Mouse (Mus musculus) adrenal gland, postnatal 4 days (tissue): ENCODE measurements around the gene Ptprg. TPM values are rescaled to one million over a fixed set of nuclear protein-coding genes. Genes with fewer than 3 reads are reported as not detected.
"Not testable (repeated sequence)": the region's sequence is repeated elsewhere in the genome, so short reads cannot be mapped to it uniquely, and the experiment has no call there.

Experiments
- DNase-seq, 2 experiments: peaks; one replicate each; pipeline ENCODE4 v3.0.0; 2021 to 2022; ENCODE audit warnings: low spot score in 2 of 2, mixed read lengths in 2 of 2
- total RNA-seq, 2 experiments: library from RNA; stranded (reverse); gene quantifications; 2 replicates each; pipeline ENCODE4 v1.2.3; 2021

Gene Ptprg
- total RNA-seq, 2 experiments from 2014 or later, result 94.8 to 106 TPM

GRCm38 (mm10) chr14:12189266-12189665 lies 635.9 kb downstream of the Ptprg start:
- no peak for DNase-seq

GRCm38 (mm10) chr14:12189717-12190600 lies 636.6 kb downstream of the Ptprg start:
- DNase-seq, result no peak

- DNase-seq, result no peak
These were observed 637.7 kb downstream of the Ptprg start for GRCm38 (mm10) chr14:12191076-12191475.

GRCm38 (mm10) chr14:12198735-12199134 lies 645.4 kb downstream of the Ptprg start:
- no peak for DNase-seq

- DNase-seq, result no peak
These were observed 646.9 kb downstream of the Ptprg start for GRCm38 (mm10) chr14:12199956-12200950.

- no peak for DNase-seq
These were observed 648.9 kb downstream of the Ptprg start for GRCm38 (mm10) chr14:12202214-12202613.

GRCm38 (mm10) chr14:12203081-12203480 lies 649.7 kb downstream of the Ptprg start:
- DNase-seq, result no peak

GRCm38 (mm10) chr14:12206138-12206537 lies 652.8 kb downstream of the Ptprg start:
- DNase-seq, result no peak

- no peak for DNase-seq
These were observed 655.2 kb downstream of the Ptprg start for GRCm38 (mm10) chr14:12208554-12208953.

- no peak for DNase-seq
These were observed 665.3 kb downstream of the Ptprg start for GRCm38 (mm10) chr14:12218544-12219150.

- DNase-seq, result no peak
These were observed 666.5 kb downstream of the Ptprg start for GRCm38 (mm10) chr14:12219877-12220276.

GRCm38 (mm10) chr14:12220540-12220939 lies 667.2 kb downstream of the Ptprg start:
- no peak for DNase-seq

- DNase-seq, result no peak
These were observed 668.2 kb downstream of the Ptprg start for GRCm38 (mm10) chr14:12221571-12221970.

GRCm38 (mm10) chr14:12243726-12244125 lies 690.4 kb downstream of the Ptprg start:
- DNase-seq, result no peak

GRCm38 (mm10) chr14:12276031-12276430 lies 722.7 kb downstream of the Ptprg start:
- no peak for DNase-seq

GRCm38 (mm10) chr14:12283641-12284040 lies 730.3 kb downstream of the Ptprg start, which contains the start of gene Gm49355:
Gene Gm49355 (plus strand): TSS chr14:12283976.
- no peak for DNase-seq

GRCm38 (mm10) chr14:12284141-12284912 lies 731.0 kb downstream of the Ptprg start, which contains the start of gene 3830406C13Rik:
Gene 3830406C13Rik (plus strand): TSS chr14:12284173.
- peak; percentile 49 to 62 for DNase-seq

- not testable (repeated sequence) for DNase-seq
These were observed 736.4 kb downstream of the Ptprg start for GRCm38 (mm10) chr14:12289747-12290146.
